Mouse (Mus musculus) cerebellum, adult 2 months (tissue): ENCODE results near the gene Gadd45g.

Experiments used
- CTCF ChIP-seq: fragments of 200-500 bp; IDR thresholded peaks from 2 replicates; pipeline ENCODE4 v1.5.1; 2011; ENCODE audit warnings: low read depth, mild to moderate bottlenecking, control low read depth, low read length, moderate library complexity, borderline replicate concordance; ENCODE audit not compliant: insufficient read depth
- POLR2A ChIP-seq: fragments of 200-500 bp; IDR thresholded peaks from 2 replicates; pipeline ENCODE4 v1.6.1; 2011; ENCODE audit warnings: low read length, control low read depth, borderline replicate concordance; ENCODE audit not compliant: insufficient read depth

DNA sequence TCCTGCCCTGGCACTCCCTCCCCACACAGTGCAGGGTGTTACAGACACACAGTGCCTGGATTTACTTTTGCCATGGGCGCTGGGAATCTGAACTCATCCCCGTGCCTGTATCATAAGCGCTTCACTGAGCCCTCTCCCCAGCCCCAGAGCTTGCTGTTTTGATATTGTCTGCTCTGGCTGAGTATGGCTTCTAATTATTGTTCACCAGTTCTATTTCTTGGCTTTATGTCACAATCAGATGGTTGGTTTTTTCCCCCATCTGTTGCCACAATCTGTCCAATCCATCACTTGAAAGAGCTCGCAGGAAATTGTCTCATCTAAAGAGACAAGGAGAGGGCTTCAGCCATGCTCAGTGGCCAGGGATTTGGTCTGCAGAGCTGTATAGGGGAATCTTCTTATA lies 40.8 kb upstream of the Gadd45g start:
- TF ChIP-seq CTCF, result no peak
- TF ChIP-seq POLR2A, result peak; percentile 45; the same call in 1 of the 2 replicates
